Mouse (Mus musculus) ES-E14 (cell line): ENCODE results near the gene Zbtb40.

ENCODE experiments used
- CHD2 ChIP-seq: IDR thresholded peaks from 2 replicates; pipeline ENCODE4 v1.6.1; 2014; ENCODE audit warnings: mild to moderate bottlenecking, low read depth, low read length, inconsistent platforms
- HCFC1 ChIP-seq: IDR thresholded peaks from 2 replicates; pipeline ENCODE4 v1.6.1; 2012; ENCODE audit warnings: low read length, inconsistent platforms, borderline replicate concordance; ENCODE audit not compliant: insufficient read depth
- MAFK ChIP-seq: IDR thresholded peaks from 2 replicates; pipeline ENCODE4 v1.6.1; 2014; ENCODE audit warnings: mild to moderate bottlenecking, low read depth, low read length, inconsistent platforms; ENCODE audit not compliant: insufficient read depth
- ZC3H11A ChIP-seq: IDR thresholded peaks from 2 replicates; pipeline ENCODE4 v1.6.1; 2012; ENCODE audit warnings: low read depth, mild to moderate bottlenecking, inconsistent platforms, low read length, borderline replicate concordance
- ZNF384 ChIP-seq: IDR thresholded peaks from 2 replicates; pipeline ENCODE4 v1.6.1; 2012; ENCODE audit warnings: low read depth, low read length, inconsistent platforms

DNA sequence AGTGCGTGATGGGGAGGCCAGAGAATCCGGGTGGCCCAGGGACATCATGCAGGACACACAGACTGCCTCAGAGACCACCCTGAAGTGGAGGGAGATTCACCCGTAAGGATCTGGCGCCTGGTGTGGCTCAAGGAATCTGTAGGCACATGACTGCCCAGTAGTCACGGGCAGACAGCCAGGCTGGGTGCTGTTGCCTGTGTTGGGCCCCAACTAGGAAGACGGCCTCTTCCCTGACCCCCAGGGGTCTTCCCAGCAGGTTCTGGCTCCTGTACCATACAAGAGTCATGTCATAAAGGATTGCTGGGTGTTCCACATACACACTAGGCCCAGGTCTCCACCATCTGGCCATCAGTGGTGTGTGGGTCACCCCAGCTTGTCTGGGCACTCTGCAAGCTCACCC, 94.0 kb downstream of the Zbtb40 start:
- no peak for TF ChIP-seq MAFK
- no peak for TF ChIP-seq CHD2
- TF ChIP-seq ZNF384, result no peak
- no peak for TF ChIP-seq HCFC1
- TF ChIP-seq ZC3H11A, result no peak
